Mouse (Mus musculus): ENCODE results near the gene Sirt4.
"Not testable (repeated sequence)": the region's sequence is repeated elsewhere in the genome, so short reads cannot be mapped to it uniquely, and the experiment has no call there.

Sirt4 gene

GRCm38 (mm10) chr5:115483947-115484920, at the start of gene Sirt4:
Gene Sirt4, minus strand, starts transcription at chr5:115484725.
- peak; percentile 90 for DNase-seq (ENCODE audit: low read depth)

- DNase-seq (ENCODE audit: low read depth): no peak
These were observed 47.2 kb upstream of the Sirt4 start for GRCm38 (mm10) chr5:115531671-115532270.

- DNase-seq (ENCODE audit: low read depth): no peak
These were observed 45.9 kb upstream of the Sirt4 start for GRCm38 (mm10) chr5:115530447-115530809.

GRCm38 (mm10) chr5:115529742-115530446, 45.4 kb upstream of the Sirt4 start:
- no peak for DNase-seq (ENCODE audit: low read depth)

GRCm38 (mm10) chr5:115529364-115529741, 44.8 kb upstream of the Sirt4 start:
- no peak for DNase-seq (ENCODE audit: low read depth)

GRCm38 (mm10) chr5:115528128-115528527, 43.6 kb upstream of the Sirt4 start:
- no peak for DNase-seq (ENCODE audit: low read depth)

- DNase-seq (ENCODE audit: low read depth): no peak
These were observed 42.1 kb upstream of the Sirt4 start for GRCm38 (mm10) chr5:115526456-115527202.

- no peak for DNase-seq (ENCODE audit: low read depth)
These were observed 41.4 kb upstream of the Sirt4 start for GRCm38 (mm10) chr5:115525943-115526342.

GRCm38 (mm10) chr5:115525416-115525815, 40.9 kb upstream of the Sirt4 start:
- DNase-seq (ENCODE audit: low read depth): no peak

- no peak for DNase-seq (ENCODE audit: low read depth)
These were observed 39.9 kb upstream of the Sirt4 start for GRCm38 (mm10) chr5:115524471-115524870.

GRCm38 (mm10) chr5:115523971-115524370, 39.4 kb upstream of the Sirt4 start:
- DNase-seq (ENCODE audit: low read depth): no peak

GRCm38 (mm10) chr5:115522981-115523499, 38.5 kb upstream of the Sirt4 start:
- no peak for DNase-seq (ENCODE audit: low read depth)

GRCm38 (mm10) chr5:115522531-115522930, 38.0 kb upstream of the Sirt4 start:
- DNase-seq (ENCODE audit: low read depth): no peak

GRCm38 (mm10) chr5:115521553-115522461, 37.3 kb upstream of the Sirt4 start:
- DNase-seq (ENCODE audit: low read depth): no peak

- DNase-seq (ENCODE audit: low read depth): no peak
These were observed 35.9 kb upstream of the Sirt4 start for GRCm38 (mm10) chr5:115520325-115520869.

- not testable (repeated sequence) for DNase-seq (ENCODE audit: low read depth)
These were observed 33.7 kb upstream of the Sirt4 start for GRCm38 (mm10) chr5:115518214-115518613.

GRCm38 (mm10) chr5:115517501-115517900, 33.0 kb upstream of the Sirt4 start:
- no peak for DNase-seq (ENCODE audit: low read depth)

- no peak for DNase-seq (ENCODE audit: low read depth)
These were observed 32.4 kb upstream of the Sirt4 start for GRCm38 (mm10) chr5:115516908-115517307.

GRCm38 (mm10) chr5:115516081-115516907, 31.8 kb upstream of the Sirt4 start:
- DNase-seq (ENCODE audit: low read depth): no peak
